Mouse (Mus musculus) erythroid progenitor cell, adult 5-6 weeks (primary cell): ENCODE measurements around the gene Rnf111. TPM values are rescaled to one million over a fixed set of nuclear protein-coding genes. Genes with fewer than 3 reads are reported as not detected.

Experiments used
- total RNA-seq, 2 experiments: library from RNA; stranded (forward) in 1 of 2; stranded (reverse) in 1 of 2; fragments of 150-400 nt in 1 of 2; fragments of 186-747, 209-891 nt in 1 of 2; gene quantifications; 2 replicates each; pipeline versions ENCODE4 v1.2.3 to v1.2.4; 2015 to 2017; ENCODE audit warnings: low replicate concordance in 2 of 2

Gene Rnf111
- total RNA-seq, 2 experiments from 2014 or later, result 31.6 to 61.6 TPM

Other genes with a start within 250 kb of the Rnf111 start
- gene Ccnb2, start 82.2 kb downstream of the Rnf111 start, total RNA-seq (2015; ENCODE audit: low replicate concordance), result 314 and 369 TPM in 2 replicates
- gene Ccnb2, start 82.2 kb downstream of the Rnf111 start, total RNA-seq (2017; ENCODE audit: low replicate concordance), result 254 and 369 TPM in 2 replicates
- 44.3 and 69.6 TPM in 2 replicates for gene Sltm, start 39.0 kb upstream of the Rnf111 start, total RNA-seq (2015; ENCODE audit: low replicate concordance)
- 62.0 and 82.7 TPM in 2 replicates for gene Sltm, start 39.0 kb upstream of the Rnf111 start, total RNA-seq (2017; ENCODE audit: low replicate concordance)
- gene Gm10642, start 152.5 kb upstream of the Rnf111 start, total RNA-seq (2015; ENCODE audit: low replicate concordance), result 1.8 and 5.4 TPM in 2 replicates
- 4.1 and 16.4 TPM in 2 replicates for gene Gm10642, start 152.5 kb upstream of the Rnf111 start, total RNA-seq (2017; ENCODE audit: low replicate concordance)
- gene Mindy2, start 153.4 kb upstream of the Rnf111 start, total RNA-seq (2015; ENCODE audit: low replicate concordance), result 76.4 and 97.3 TPM in 2 replicates
- gene Mindy2, start 153.4 kb upstream of the Rnf111 start, total RNA-seq (2017; ENCODE audit: low replicate concordance), result 78.0 and 94.2 TPM in 2 replicates
- gene Adam10, start 175.3 kb upstream of the Rnf111 start, total RNA-seq (2015; ENCODE audit: low replicate concordance), result 334 and 407 TPM in 2 replicates
- 328 and 349 TPM in 2 replicates for gene Adam10, start 175.3 kb upstream of the Rnf111 start, total RNA-seq (2017; ENCODE audit: low replicate concordance)